Mouse (Mus musculus) brain, embryonic 14.5 days (tissue): ENCODE data around the gene Epha1.

Source experiments
- CTCF ChIP-seq: fragments of 200-500 bp; IDR thresholded peaks from 2 replicates; pipeline ENCODE4 v1.5.1; 2012; ENCODE audit warnings: inconsistent platforms, mild to moderate bottlenecking, moderate library complexity, borderline replicate concordance; ENCODE audit not compliant: insufficient read depth, insufficient read length; ENCODE audit errors: extremely low read depth
- POLR2A ChIP-seq: fragments of 200-500 bp; IDR thresholded peaks from 2 replicates; pipeline ENCODE4 v1.6.1; 2012; ENCODE audit warnings: mild to moderate bottlenecking, inconsistent platforms, borderline replicate concordance; ENCODE audit not compliant: poor library complexity, insufficient read depth, insufficient read length, severe bottlenecking; ENCODE audit errors: extremely low read depth

DNA sequence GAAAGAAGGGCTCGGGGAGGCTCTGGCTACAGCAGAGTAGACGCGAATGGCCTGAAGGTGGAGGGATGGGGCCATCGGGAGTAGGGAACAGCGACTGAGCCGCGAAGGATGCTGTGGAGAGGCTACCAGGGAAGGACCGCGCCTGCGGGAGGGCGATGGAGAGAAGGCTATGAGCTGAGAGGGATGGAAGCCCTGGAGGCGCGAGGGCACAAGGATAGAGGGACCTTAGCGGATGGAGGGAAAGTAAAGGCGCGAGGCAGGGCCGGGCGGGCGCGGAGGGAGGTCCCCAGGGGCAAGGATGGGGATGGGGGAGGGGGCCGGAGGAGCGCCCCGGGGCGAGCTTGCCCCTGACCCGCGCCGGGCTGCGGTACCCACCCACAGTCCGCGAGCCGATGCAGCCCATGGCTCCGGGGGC lies 49.0 kb downstream of the Epha1 start:
- no peak for TF ChIP-seq POLR2A
- TF ChIP-seq CTCF, result no peak
